Mouse (Mus musculus): Measurements from ENCODE around the gene Itga2b.

- TF ChIP-seq CTCF (IDR thresholded peaks at IDR 0.05; ENCODE audit: low read depth) (no peak), EP300 (IDR thresholded peaks at IDR 0.05; ENCODE audit: low read depth) (no peak)
Observed at GRCm38 (mm10) chr11:102445264-102445890, 24.5 kb downstream of the Itga2b start.

Data from heart, postnatal 0 days (tissue).